Mouse (Mus musculus): ENCODE measurements around the gene Pithd1.
A peak's percentile ranks its signal among the peaks of the same experiment; 100 is the strongest.
"Not testable (repeated sequence)": the region's sequence is repeated elsewhere in the genome, so short reads cannot be mapped to it uniquely, and the experiment has no call there.

Pithd1 gene

GRCm38 (mm10) chr4:135987714-135988113, 650 bp upstream of the Pithd1 start:
- DNase-seq (ENCODE audit: low spot score in 2 of 2), result no peak

DNA sequence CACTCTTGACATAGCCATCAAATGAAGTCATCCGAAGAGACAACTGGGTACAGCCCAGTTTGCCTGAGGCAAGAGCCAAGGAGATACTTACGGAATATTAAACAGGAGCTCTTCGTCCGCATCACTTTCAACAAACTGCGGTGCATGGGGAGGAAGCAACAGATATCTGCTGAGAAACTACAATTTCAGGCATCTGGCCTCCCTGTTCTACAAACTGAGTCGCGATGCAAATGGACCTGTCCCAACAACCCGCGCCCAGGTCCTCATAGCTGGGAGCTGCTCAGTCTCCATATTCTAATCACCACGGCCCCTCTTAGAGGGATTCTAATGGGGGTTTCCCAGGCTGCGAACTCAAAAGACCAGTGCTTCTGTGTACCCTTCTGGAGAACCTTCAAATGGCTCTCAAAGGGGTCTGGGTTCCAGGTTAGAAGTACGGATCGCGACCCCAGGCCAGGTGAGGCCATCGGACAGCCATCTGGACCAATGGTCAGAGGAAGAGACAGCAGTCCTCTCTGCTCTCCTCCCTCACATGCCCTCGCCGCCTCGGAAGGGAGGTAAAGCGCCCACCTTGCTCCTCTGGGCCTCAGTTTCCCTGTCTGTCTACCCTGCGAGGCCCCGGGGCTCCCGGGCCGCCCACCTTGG, 642 bp downstream of the Pithd1 start:
- no peak for DNase-seq (ENCODE audit: low spot score in 2 of 2)

- no peak for DNase-seq (ENCODE audit: low spot score in 2 of 2)
These were observed 1.3 kb downstream of the Pithd1 start for GRCm38 (mm10) chr4:135985769-135986168.

DNA sequence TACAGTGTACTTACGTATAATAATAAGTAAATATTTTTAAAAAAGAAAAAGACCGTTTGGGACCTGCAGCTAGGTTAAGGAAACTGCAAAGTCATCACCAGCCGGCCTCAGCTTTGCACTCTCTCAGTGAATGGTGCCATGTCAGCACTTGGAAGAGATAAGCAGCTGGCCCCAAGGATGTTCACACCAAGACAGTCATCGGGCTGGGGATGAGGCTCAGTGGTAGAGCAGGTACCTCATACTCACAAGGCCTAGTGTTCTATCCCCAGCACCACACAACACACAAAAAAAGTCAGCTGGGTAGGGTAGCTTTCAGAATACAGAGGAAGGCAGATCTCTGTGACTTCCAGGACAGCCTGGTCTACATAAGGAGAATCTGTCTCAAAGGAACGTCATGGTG, 1.9 kb downstream of the Pithd1 start:
- DNase-seq (ENCODE audit: low spot score in 2 of 2), result no peak

DNA sequence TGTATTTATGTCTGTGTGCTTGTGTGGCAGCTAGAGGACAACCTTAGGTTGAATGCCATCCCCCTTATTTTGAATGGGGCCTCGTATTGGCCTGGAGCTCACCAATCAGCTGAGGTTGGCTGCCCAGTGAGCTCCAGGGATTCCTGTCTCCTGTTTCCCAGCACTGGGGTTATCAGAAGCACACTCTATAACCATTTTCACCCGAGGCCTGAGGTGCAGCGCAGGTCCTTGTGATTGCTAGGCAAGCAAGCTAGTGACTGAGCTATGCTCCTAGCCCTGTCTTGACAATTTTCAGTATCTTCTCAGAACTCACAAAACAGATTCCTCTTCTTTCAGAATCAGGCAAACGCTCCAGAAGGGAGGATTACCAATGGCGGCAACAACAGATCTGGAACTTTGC, 2.5 kb downstream of the Pithd1 start:
- no peak for DNase-seq (ENCODE audit: low spot score in 2 of 2)

- peak; percentile 67 to 79 for DNase-seq (ENCODE audit: low spot score in 2 of 2)
These were observed 5.5 kb downstream of the Pithd1 start for GRCm38 (mm10) chr4:135981524-135982063.

DNA sequence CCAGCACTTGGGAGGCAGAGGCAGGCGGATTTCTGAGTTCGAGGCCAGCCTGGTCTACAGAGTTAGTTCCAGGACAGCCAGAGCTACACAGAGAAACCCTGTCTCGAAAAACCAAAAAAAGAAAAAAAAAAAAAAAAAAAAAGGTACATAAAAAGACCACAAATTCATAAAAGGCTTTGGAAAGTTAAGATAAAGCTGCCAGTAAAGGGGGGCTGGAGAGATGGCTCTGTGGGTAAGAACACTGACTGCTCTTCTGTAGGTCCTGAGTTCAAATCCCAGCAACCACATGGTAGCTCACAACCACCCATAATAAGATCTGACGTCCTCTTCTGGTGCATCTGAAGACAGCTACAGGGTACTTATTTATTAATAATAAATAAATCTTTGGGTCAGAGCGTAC, 6.8 kb downstream of the Pithd1 start:
- DNase-seq (ENCODE audit: low spot score in 2 of 2), result not testable (repeated sequence)

DNA sequence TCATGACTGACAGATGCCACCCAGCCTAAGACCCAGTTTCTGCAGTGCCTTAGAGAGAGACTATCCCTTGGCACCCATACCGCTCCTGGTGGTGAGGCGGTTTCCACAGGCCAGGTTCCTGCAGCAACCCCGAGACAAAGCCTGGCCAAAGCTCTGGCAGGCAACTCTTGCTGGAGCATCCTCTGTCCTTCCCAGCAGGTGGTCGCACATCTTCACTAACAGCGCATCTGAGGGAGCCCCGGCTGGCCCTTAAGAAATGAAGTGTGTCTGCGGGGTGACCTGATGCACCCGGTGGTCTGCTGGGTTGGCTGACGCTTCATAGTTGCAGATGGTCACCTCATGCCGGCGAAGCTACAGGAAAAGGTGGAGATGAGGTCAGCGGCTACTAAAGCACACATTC, 10.9 kb downstream of the Pithd1 start:
- no peak for DNase-seq (ENCODE audit: low spot score in 2 of 2)

DNA sequence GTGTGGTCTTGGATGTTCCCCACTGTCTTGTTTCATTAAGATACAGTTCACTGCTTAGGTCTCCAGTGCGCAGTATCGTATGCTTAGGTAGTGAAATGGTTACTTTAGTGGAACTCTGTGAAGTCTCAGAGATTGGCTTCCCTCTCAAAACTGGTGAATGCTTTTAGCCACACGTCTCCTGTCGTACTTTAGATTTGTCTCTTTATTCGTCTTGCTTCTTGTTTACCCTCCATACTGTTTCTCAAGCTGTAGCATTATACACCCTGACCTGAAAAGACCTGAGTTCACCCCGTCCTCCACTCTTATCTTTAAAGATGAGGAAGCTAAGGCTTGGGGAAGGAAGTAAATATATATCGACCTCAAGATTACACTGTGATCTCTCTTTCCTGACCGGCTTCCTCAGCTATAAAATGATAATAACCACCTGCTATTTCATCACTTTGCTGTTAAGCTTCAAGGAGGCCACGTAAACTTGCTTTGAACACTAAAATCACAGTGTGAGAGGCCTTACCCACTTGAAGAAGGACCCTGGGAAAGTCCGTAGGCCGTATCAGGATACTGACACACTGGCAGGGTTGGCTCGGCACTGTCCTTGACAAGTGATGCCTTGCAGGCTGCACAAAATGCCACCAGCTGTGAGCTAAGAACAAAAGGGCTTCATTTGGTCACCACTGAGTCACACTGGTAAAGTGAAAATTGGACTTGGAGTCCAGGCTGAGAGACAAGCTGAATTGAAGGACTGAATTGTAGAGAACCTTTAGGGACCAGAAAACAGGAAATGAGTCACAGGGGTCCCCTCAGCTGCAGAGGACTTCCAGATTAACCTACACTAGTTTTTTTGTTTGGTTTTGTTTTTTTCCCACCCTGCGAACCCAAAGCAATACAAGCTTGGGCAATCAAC, 13.9 kb downstream of the Pithd1 start:
- no peak for DNase-seq (ENCODE audit: low spot score in 2 of 2)

DNA sequence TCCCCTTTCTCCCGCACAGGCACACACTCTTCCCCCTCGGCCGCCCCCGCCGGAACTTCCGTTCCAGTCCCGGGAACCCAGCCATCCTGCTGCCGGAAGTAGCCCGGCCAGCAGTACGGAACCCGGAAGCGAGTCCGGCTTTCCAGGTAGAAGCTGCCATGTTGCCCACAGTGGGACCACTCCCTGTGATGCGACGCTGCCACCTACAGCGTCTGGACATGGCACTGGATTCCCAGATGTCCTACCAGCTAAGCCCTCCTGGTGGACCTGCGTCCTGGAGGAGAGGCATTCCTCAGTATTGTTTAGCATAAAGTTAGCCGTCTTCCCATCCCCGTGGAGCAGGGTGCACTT, 14.5 kb downstream of the Pithd1 start, which contains the start of gene Lypla2:
Lypla2 (minus strand) TSS at position 71 of the 351 bp plus-strand sequence.
- peak; percentile 91 to 92 for DNase-seq (ENCODE audit: low spot score in 2 of 2)

- no peak for DNase-seq (ENCODE audit: low spot score in 2 of 2)
These were observed 15.1 kb downstream of the Pithd1 start for GRCm38 (mm10) chr4:135971805-135972555.

DNA sequence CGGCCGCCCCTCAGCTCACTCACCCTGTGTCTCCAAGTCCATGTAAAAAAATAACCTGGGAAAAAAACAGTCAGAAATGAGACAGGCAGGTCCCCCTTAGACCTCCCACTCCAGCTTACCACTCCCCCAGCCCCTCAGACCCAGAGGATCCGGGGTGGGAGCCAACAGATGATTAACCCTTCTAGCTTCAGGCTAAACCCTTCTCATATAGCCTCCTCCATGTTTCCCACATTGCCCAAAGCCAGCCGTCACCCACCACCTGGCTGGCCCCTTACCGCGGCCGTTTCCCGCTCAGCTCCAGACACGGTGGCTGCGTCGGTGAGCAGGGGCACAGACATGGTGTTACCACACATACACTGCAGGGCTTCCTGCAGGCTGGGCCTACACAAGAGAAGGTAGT, 16.5 kb downstream of the Pithd1 start:
- DNase-seq (ENCODE audit: low spot score in 2 of 2), result no peak

- no peak for DNase-seq (ENCODE audit: low spot score in 2 of 2)
These were observed 17.9 kb downstream of the Pithd1 start for GRCm38 (mm10) chr4:135969070-135969750.

- DNase-seq (ENCODE audit: low spot score in 2 of 2), result no peak
These were observed 18.7 kb downstream of the Pithd1 start for GRCm38 (mm10) chr4:135968271-135968869.

DNA sequence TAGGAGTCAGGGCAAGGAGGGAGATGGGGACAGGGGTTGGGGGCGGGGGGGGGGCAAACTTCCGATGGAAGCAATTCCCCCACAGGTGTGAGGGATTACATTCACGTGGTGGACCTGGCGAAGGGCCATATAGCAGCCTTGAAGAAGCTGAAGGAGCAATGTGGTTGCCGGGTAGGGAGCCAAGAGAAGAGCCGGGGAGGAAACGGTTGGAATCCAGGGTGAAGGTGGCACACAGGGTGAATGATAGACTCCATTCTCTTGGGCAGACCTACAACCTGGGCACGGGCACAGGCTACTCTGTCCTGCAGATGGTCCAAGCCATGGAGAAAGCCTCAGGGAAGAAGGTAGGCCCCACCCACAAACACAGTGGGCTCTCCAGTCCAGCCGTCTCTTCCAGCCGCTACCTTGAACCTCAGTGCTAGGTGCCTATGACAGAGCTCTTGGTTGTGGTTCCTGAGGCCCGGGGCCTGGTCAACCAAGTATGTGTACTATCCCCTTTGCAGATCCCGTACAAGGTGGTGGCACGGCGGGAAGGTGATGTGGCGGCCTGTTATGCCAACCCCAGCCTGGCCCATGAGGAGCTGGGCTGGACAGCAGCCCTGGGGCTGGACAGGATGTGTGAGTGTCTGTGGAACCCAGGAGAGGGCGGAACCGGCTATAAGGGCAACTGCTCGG, 19.8 kb downstream of the Pithd1 start:
- DNase-seq (ENCODE audit: low spot score in 2 of 2), result no peak

DNA sequence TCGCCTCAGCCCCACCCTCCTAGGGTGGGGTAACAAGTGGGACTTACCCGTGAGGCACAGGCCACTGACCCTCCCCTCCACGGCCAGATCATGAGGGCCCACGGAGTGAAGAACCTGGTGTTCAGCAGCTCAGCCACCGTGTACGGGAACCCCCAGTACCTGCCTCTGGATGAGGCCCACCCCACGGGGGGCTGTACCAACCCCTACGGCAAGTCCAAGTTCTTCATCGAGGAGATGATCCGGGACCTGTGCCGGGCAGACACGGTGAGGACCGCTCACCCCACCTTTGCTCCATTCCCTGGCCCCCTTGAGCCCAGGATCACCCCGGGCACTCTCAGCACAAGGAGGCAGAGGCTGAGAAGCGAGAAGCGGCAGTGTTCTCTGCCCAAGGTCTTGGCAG, 20.8 kb downstream of the Pithd1 start:
- DNase-seq (ENCODE audit: low spot score in 2 of 2), result no peak

DNA sequence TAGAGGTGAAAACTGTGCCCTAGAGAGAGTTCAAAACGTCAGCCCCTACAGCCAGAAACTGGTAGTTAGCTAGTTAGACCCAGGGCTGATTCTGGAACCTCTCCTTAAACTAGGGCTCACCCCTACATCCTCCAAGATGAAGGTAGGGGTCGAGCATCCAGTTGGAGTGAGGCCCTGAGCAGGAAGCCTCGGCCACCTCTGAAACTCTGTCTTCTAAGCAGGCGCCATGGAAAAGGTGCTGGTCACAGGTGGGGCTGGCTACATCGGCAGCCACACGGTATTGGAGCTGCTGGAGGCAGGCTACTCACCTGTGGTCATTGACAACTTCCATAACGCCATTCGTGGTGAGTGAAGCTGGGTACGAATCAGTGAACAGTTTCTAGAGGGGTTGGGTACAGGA, 22.0 kb downstream of the Pithd1 start:
- no peak for DNase-seq (ENCODE audit: low spot score in 2 of 2)

DNA sequence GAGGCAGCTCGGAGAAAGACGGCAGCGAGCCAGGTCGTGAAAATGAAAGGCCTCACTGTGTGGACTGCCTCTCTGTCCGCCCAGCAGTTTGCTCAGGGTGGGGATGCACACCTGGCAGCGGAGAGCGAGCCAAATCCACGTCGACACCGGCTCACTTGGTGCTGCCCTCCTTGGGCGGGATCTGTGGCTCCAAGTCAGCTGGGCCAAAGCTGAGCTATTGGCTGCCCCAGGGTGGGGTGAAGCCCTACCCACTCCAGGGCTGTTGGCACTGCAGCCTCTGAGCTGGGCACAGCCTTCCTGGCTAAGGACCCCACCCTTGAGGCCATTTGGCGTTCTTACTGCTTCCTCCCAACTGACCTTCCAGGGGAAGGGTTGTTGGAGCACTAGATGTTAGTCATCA, 22.6 kb downstream of the Pithd1 start:
- peak in 1 of 2 experiments; percentile 58 for DNase-seq (ENCODE audit: low spot score in 2 of 2)

DNA sequence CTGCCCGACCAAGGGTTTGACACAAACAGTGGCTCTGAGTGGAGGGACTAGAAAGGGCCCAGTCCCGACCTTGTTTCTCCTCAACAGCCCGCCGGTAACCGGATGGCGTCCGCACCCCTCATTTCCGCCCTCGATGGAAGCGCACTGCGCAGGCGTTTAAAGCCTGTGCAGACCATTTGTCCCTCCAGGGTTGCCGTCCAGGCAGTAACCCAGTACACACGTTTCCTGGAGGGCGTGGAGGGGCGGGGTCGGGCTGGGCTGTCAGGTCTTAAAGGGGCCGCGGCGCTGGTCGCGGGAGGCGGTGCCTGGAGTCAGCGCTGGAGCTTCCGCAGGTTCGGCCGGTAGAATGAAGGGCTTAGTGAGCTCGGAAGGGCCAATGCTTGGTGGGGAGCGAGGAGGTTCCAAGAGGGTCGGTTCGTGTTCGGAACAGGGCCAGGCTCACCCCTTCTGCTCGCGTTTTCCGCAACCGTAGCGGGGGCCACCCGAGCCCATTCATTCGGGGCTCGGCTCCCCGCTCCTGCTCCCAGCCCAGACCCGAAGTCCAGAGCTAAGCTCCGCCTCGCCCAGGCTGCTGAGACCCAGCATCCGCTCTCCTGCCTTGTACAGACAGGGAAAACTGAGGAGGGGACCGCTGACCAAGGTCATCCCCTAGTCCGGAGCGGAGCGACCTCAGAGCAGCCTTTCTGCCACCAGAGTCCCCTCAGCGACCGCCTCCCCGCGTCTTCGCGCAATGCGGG, 23.4 kb downstream of the Pithd1 start, which contains the start of gene Gale:
Gale (plus strand) TSS at position 271 of the 737 bp plus-strand sequence.
- peak; percentile 93 to 94 for DNase-seq (ENCODE audit: low spot score in 2 of 2)

DNA sequence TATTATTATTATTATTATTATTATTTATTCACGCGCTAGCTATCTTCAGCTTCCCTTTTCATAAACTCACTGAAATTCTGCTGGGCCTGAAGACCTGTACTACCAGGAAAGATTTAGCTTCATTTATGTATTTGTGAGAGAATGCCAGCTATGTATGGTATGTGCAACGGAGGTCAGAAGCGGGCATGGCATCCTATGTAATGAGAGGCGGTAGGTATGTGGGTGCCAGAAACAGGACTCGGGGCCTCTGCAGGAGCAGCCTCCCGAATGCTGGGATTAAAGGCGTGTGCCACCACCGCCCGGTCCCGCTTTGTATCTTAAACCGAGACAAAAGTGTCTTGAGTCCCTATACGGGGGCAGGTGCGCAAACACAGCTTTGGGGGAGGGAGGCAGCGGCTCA, 24.1 kb downstream of the Pithd1 start:
- DNase-seq (ENCODE audit: low spot score in 2 of 2), result no peak
